Mouse (Mus musculus) megakaryocyte, embryonic 14.5 days (primary cell): ENCODE results near the gene Parvb.

ENCODE experiments used
- FLI1 ChIP-seq: IDR thresholded peaks from 2 replicates; pipeline ENCODE4 v1.6.1; 2012; ENCODE audit warnings: low read length, inconsistent platforms, mixed read lengths
- GATA1 ChIP-seq: IDR thresholded peaks from 3 replicates; pipeline ENCODE4 v1.6.1; 2012; ENCODE audit warnings: mixed read lengths, low read length, inconsistent platforms, borderline replicate concordance

- TF ChIP-seq GATA1: no peak
- no peak for TF ChIP-seq FLI1
Observed at GRCm38 (mm10) chr15:84300591-84300990, 68.7 kb downstream of the Parvb start.
